Mouse (Mus musculus) spleen, adult 2 months (tissue): Measurements from ENCODE around the gene Capn15.

Experiments
- CTCF ChIP-seq: fragments of 200-500 bp; IDR thresholded peaks from 2 replicates; pipeline ENCODE4 v1.5.1; 2011; ENCODE audit warnings: mild to moderate bottlenecking, inconsistent platforms; ENCODE audit not compliant: insufficient read depth, insufficient read length, insufficient replicate concordance; ENCODE audit errors: extremely low read depth
- POLR2A ChIP-seq: fragments of 200-500 bp; IDR thresholded peaks from 2 replicates; pipeline ENCODE4 v1.6.1; 2011; ENCODE audit warnings: low read depth, low read length, inconsistent platforms

GRCm38 (mm10) chr17:25961566-25961965 lies 24.0 kb downstream of the Capn15 start:
- TF ChIP-seq CTCF: no peak
- TF ChIP-seq POLR2A: no peak
